Mouse (Mus musculus): ENCODE results near the gene Rdm1. TPM values are rescaled to one million over a fixed set of nuclear protein-coding genes. Genes with fewer than 3 reads are reported as not detected.

Rdm1 gene
- total and polyA plus RNA-seq, 3 experiments: 6.5 to 6.8 TPM; not detected in 1

GRCm38 (mm10) chr11:101614116-101614515, 12.9 kb upstream of the Rdm1 start:
- Histone ChIP-seq H3K27ac (ENCODE audit: control insufficient read depth, low read depth, low read length) (no peak overlapping the region), H3K9me3 (replicated peaks; ENCODE audit: insufficient read depth, low read length) (no peaks in the 10 kb centered on the region), H3K9ac (ENCODE audit: control insufficient read depth, low read depth, low read length, poor library complexity, severe bottlenecking) (no peak overlapping the region), H3K27me3 (ENCODE audit: control insufficient read depth in 1 of 2, insufficient read depth in 2 of 2, low read length in 2 of 2) (peaks cover 0 to 2% of the 10 kb centered on the region in 2 experiments; a peak in 1 of 4 replicates), H3K4me3 (ENCODE audit: control insufficient read depth in 1 of 2, insufficient read depth in 1 of 2, low read depth in 2 of 2, low read length in 2 of 2) (no peak overlapping the region), H3K4me1 (ENCODE audit: control insufficient read depth in 1 of 2, insufficient read depth in 2 of 2, low read length in 2 of 2) (peaks cover 5 to 14% of the 10 kb centered on the region in 2 experiments), H3K79me2 (ENCODE audit: control insufficient read depth, insufficient read depth, low read length, poor library complexity) (no peaks in the 10 kb centered on the region), H3K36me3 (ENCODE audit: control insufficient read depth in 1 of 2, insufficient read depth in 2 of 2, low read length in 2 of 2) (peaks cover 0 to 10% of the 10 kb centered on the region in 2 experiments; a peak in 2 of 4 replicates)
- no peak for DNase-seq (ENCODE audit: low read depth, low spot score)
- TF ChIP-seq MAFK (IDR thresholded peaks at IDR 0.05; ENCODE audit: borderline replicate concordance, low read depth, low read length): no peak
- no peak for TF ChIP-seq TCF12 (IDR thresholded peaks at IDR 0.05; ENCODE audit: low read depth, low read length)
- no peak for TF ChIP-seq E2F4 (IDR thresholded peaks at IDR 0.05; ENCODE audit: borderline replicate concordance, low read depth, low read length)
- no peak for TF ChIP-seq ZC3H11A (IDR thresholded peaks at IDR 0.05; ENCODE audit: low read depth, low read length)
- no peak for TF ChIP-seq POLR2AphosphoS5 (IDR thresholded peaks at IDR 0.05; ENCODE audit: borderline replicate concordance, low read depth, low read length)
- TF ChIP-seq MXI1 (IDR thresholded peaks at IDR 0.05; ENCODE audit: low read depth, low read length): no peak
- no peak for TF ChIP-seq HCFC1 (IDR thresholded peaks at IDR 0.05; ENCODE audit: low read depth, low read length)
- no peak for TF ChIP-seq NELFE (IDR thresholded peaks at IDR 0.05; ENCODE audit: low read depth, low read length)
- TF ChIP-seq RAD21 (IDR thresholded peaks at IDR 0.05; ENCODE audit: low read depth, low read length): no peak
- TF ChIP-seq BHLHE40 (IDR thresholded peaks at IDR 0.05; ENCODE audit: borderline replicate concordance, low read depth, low read length): no peak
- no peak for TF ChIP-seq MEF2A (IDR thresholded peaks at IDR 0.05; ENCODE audit: extremely low read depth, insufficient replicate concordance, low read depth, low read length, poor library complexity, severe bottlenecking)

DNA sequence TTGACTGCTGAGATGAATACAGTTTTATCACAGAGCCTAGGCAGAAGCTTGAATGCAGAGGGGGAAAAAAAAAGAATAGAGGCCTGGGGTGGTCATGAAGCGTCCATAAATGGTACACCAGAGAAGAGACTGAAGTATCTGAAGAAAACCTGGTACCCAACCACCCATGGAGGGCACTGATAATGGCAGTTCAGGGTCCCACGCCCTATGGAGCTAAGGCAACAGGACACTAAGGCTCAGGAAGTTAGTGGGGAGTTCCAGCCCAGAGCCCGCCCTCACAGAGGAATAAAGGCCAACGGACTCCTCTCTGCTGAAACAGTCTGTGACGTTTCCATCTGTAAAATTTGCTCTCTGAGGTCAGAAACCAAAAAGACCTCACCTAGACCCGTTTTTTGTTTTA, 11.6 kb upstream of the Rdm1 start:
- TF ChIP-seq BHLHE40 (IDR thresholded peaks at IDR 0.05; ENCODE audit: borderline replicate concordance, low read depth, low read length) (no peak), POLR2AphosphoS5 (IDR thresholded peaks at IDR 0.05; ENCODE audit: borderline replicate concordance, low read depth, low read length) (no peak), EP300 (IDR thresholded peaks at IDR 0.05; ENCODE audit: low read depth in 1 of 2, low read length in 2 of 2) (no peak), ZKSCAN1 (IDR thresholded peaks at IDR 0.05; ENCODE audit: low read depth, low read length) (no peak), E2F4 (IDR thresholded peaks at IDR 0.05; ENCODE audit: borderline replicate concordance, low read depth, low read length) (no peak), USF1 (IDR thresholded peaks at IDR 0.05; ENCODE audit: low read depth, low read length) (no peak), TAL1 (IDR thresholded peaks at IDR 0.05; ENCODE audit: low read length) (no peak), POLR2AphosphoS2 (IDR thresholded peaks at IDR 0.05; ENCODE audit: low read length) (no peak), SMC3 (IDR thresholded peaks at IDR 0.05; ENCODE audit: low read depth, low read length) (no peak), UBTF (IDR thresholded peaks at IDR 0.05; ENCODE audit: borderline replicate concordance, insufficient read depth, low read depth, low read length) (no peak), MAX (IDR thresholded peaks at IDR 0.05; ENCODE audit: low read length) (no peak)
- Histone ChIP-seq H3K79me2 (ENCODE audit: control insufficient read depth, insufficient read depth, low read length, poor library complexity) (no peaks in the 10 kb centered on the region), H3K27me3 (ENCODE audit: control insufficient read depth in 1 of 2, insufficient read depth in 2 of 2, low read length in 2 of 2) (peaks cover 0 to 2% of the 10 kb centered on the region in 2 experiments; a peak in 1 of 4 replicates), H3K9me3 (replicated peaks; ENCODE audit: insufficient read depth, low read length) (no peaks in the 10 kb centered on the region), H3K9ac (ENCODE audit: control insufficient read depth, low read depth, low read length, poor library complexity, severe bottlenecking) (no peak overlapping the region), H3K4me3 (ENCODE audit: control insufficient read depth in 1 of 2, insufficient read depth in 1 of 2, low read depth in 2 of 2, low read length in 2 of 2) (no peak overlapping the region), H3K36me3 (ENCODE audit: control insufficient read depth in 1 of 2, insufficient read depth in 2 of 2, low read length in 2 of 2) (peaks cover 0 to 11% of the 10 kb centered on the region in 2 experiments; a peak in 2 of 4 replicates), H3K27ac (ENCODE audit: control insufficient read depth, low read depth, low read length) (no peak overlapping the region), H3K4me1 (ENCODE audit: control insufficient read depth in 1 of 2, insufficient read depth in 2 of 2, low read length in 2 of 2) (peaks cover 4 to 17% of the 10 kb centered on the region in 2 experiments)
- DNase-seq (ENCODE audit: low read depth, low spot score): no peak
